Mouse (Mus musculus) stomach, embryonic 14.5 days (tissue): ENCODE data around the gene Yeats4. TPM values are rescaled to one million over a fixed set of nuclear protein-coding genes. Genes with fewer than 3 reads are reported as not detected.

Experiments
- ATAC-seq: fragments of 200-750 bp; cut with Nextera tagmentation; 2 replicates; pipeline ENCODE4 v1.8.0; 2017; ENCODE audit warnings: low read depth, moderate TSS enrichment; ENCODE audit not compliant: insufficient number of reproducible peaks, insufficient read depth, low FRiP score
- H3K27ac ChIP-seq: fragments of 300-500 bp; sonication (generic); 2 replicates; pipeline ENCODE4 v1.5.1; 2014; ENCODE audit warnings: mild to moderate bottlenecking, low read length, moderate library complexity, mixed read lengths
- H3K27me3 ChIP-seq: fragments of 300-500 bp; sonication (generic); 2 replicates; pipeline ENCODE4 v1.6.1; 2014; ENCODE audit warnings: low read length, control low read depth, mixed read lengths; ENCODE audit not compliant: control insufficient read depth, insufficient read depth
- H3K36me3 ChIP-seq: fragments of 300-500 bp; sonication (generic); 2 replicates; pipeline ENCODE4 v1.6.1; 2014; ENCODE audit warnings: mild to moderate bottlenecking, control low read depth, low read length, moderate library complexity, mixed read lengths; ENCODE audit not compliant: control insufficient read depth, insufficient read depth
- H3K4me1 ChIP-seq: fragments of 300-500 bp; sonication (generic); 2 replicates; pipeline ENCODE4 v1.6.1; 2014; ENCODE audit warnings: low read length, control low read depth, mixed read lengths; ENCODE audit not compliant: control insufficient read depth, insufficient read depth
- H3K4me2 ChIP-seq: fragments of 300-500 bp; sonication (generic); replicated peaks from 2 replicates; pipeline ENCODE4 v1.6.1; 2014; ENCODE audit warnings: low read depth, low read length, control low read depth
- H3K4me3 ChIP-seq: fragments of 300-500 bp; sonication (generic); 2 replicates; pipeline ENCODE4 v1.5.1; 2014; ENCODE audit warnings: low read depth, low read length, control low read depth
- H3K9ac ChIP-seq: fragments of 300-500 bp; sonication (generic); replicated peaks from 2 replicates; pipeline ENCODE4 v1.6.1; 2014; ENCODE audit warnings: low read depth, mild to moderate bottlenecking, control low read depth, low read length, moderate library complexity, mixed read lengths
- H3K9me3 ChIP-seq: fragments of 300-500 bp; sonication (generic); 2 replicates; pipeline ENCODE4 v1.6.1; 2016; ENCODE audit warnings: low read depth, low read length, control low read depth; ENCODE audit not compliant: control insufficient read depth
- WGBS: fragments of 180-500 bp; shearing (Covaris S2); extraction: QIAGEN DNeasy Blood & Tissue Kit; methylation state at CpG from one replicate; pipeline ENCODE4 v1.1.7; 2014; 5-methylcytosine and 5-hydroxymethylcytosine counted together
- polyA plus RNA-seq: library from polyadenylated mRNA; unstranded; fragments of >200 nt; fragmentation: Nextera tagmentation; extraction: Ambion mirVana; gene quantifications from 2 replicates; pipeline ENCODE4 v1.2.1, GENCODE M21; 2014

Gene Yeats4
- polyA plus RNA-seq, 1 experiment from 2014 or later: 81.6 TPM

- no peak for ATAC-seq
- Histone ChIP-seq H3K4me2 (peak overlapping the region; percentile 56), H3K4me3 (peak overlapping the region; percentile 77; the same call in 1 of the 2 replicates), H3K27me3 (no peaks in the 10 kb centered on the region), H3K9me3 (no peaks in the 10 kb centered on the region), H3K4me1 (peaks cover 10% of the 10 kb centered on the region; the same call in 1 of the 2 replicates), H3K36me3 (peaks cover 23% of the 10 kb centered on the region), H3K27ac (no peak overlapping the region), H3K9ac (no peak overlapping the region)
- WGBS: 53% methylated on average over 8 of the region's 8 CpGs
Measured at GRCm38 (mm10) chr10:117225094-117225493, 787 bp upstream of the Yeats4 start.

GRCm38 (mm10) chr10:117223758-117224101, 577 bp downstream of the Yeats4 start:
- H3K4me3 ChIP-seq: peak overlapping the region; percentile 77
- 1% methylated on average over 9 of the region's 9 CpGs for WGBS
- H3K9ac ChIP-seq: peak overlapping the region; percentile 81
- no peak overlapping the region for H3K27ac ChIP-seq
- peaks cover 10% of the 10 kb centered on the region; the same call in 1 of the 2 replicates for H3K4me1 ChIP-seq
- peaks cover 30% of the 10 kb centered on the region for H3K36me3 ChIP-seq
- peak; percentile 33; the same call in 1 of the 2 replicates for ATAC-seq
- peak overlapping the region; percentile 63 for H3K4me2 ChIP-seq
- no peaks in the 10 kb centered on the region for H3K27me3 ChIP-seq
- no peaks in the 10 kb centered on the region for H3K9me3 ChIP-seq

- 64% methylated on average over 3 of the region's 3 CpGs for whole genome bisulfite sequencing
- 0 out of 2 replicates have a peak overlapping the region, but pooled peaks have one; percentile 77 for H3K4me3 ChIP-seq
Measured at GRCm38 (mm10) chr10:117222821-117223220, 1.5 kb downstream of the Yeats4 start.

GRCm38 (mm10) chr10:117218351-117218750, 6.0 kb downstream of the Yeats4 start:
- no peaks in the 10 kb centered on the region for H3K9me3 ChIP-seq
- peaks cover 7% of the 10 kb centered on the region; the same call in 1 of the 2 replicates for H3K4me1 ChIP-seq
- 96% methylated on average over 8 of the region's 8 CpGs for WGBS
- ATAC-seq: no peak
- no peak overlapping the region for H3K9ac ChIP-seq
- no peaks in the 10 kb centered on the region for H3K27me3 ChIP-seq
- H3K27ac ChIP-seq: no peak overlapping the region
- H3K4me2 ChIP-seq: no peak overlapping the region
- peaks cover 73% of the 10 kb centered on the region for H3K36me3 ChIP-seq
- H3K4me3 ChIP-seq: no peak overlapping the region

More at GRCm38 (mm10) chr10:117222821-117223220, 1.5 kb downstream of the Yeats4 start:
- no peak for ATAC-seq
- Histone ChIP-seq H3K9ac (no peak overlapping the region; the same call in 1 of the 2 replicates), H3K9me3 (no peaks in the 10 kb centered on the region), H3K4me2 (peak overlapping the region; percentile 63), H3K4me1 (peaks cover 10% of the 10 kb centered on the region; the same call in 1 of the 2 replicates), H3K36me3 (peaks cover 39% of the 10 kb centered on the region), H3K27me3 (no peaks in the 10 kb centered on the region), H3K27ac (no peak overlapping the region)

GRCm38 (mm10) chr10:117217246-117217840, 7.0 kb downstream of the Yeats4 start:
- Histone ChIP-seq H3K9ac (no peak overlapping the region), H3K4me2 (no peak overlapping the region), H3K27me3 (no peaks in the 10 kb centered on the region), H3K9me3 (no peaks in the 10 kb centered on the region), H3K36me3 (peaks cover 73% of the 10 kb centered on the region), H3K4me3 (no peak overlapping the region), H3K4me1 (no peaks in the 10 kb centered on the region), H3K27ac (no peak overlapping the region)
- 81% methylated on average over 20 of the region's 20 CpGs for WGBS
- no peak for ATAC-seq

GRCm38 (mm10) chr10:117216793-117217192, 7.5 kb downstream of the Yeats4 start:
- H3K4me3 ChIP-seq: no peak overlapping the region
- ATAC-seq: no peak
- H3K27me3 ChIP-seq: no peaks in the 10 kb centered on the region
- no peaks in the 10 kb centered on the region for H3K4me1 ChIP-seq
- H3K27ac ChIP-seq: no peak overlapping the region
- H3K4me2 ChIP-seq: no peak overlapping the region
- no peak overlapping the region for H3K9ac ChIP-seq
- WGBS: 69% methylated on average over 5 of the region's 5 CpGs
- peaks cover 67% of the 10 kb centered on the region for H3K36me3 ChIP-seq
- H3K9me3 ChIP-seq: no peaks in the 10 kb centered on the region

- no peak for ATAC-seq
- Histone ChIP-seq H3K4me2 (no peak overlapping the region), H3K27me3 (no peaks in the 10 kb centered on the region), H3K27ac (no peak overlapping the region), H3K36me3 (peaks cover 61% of the 10 kb centered on the region), H3K9ac (no peak overlapping the region), H3K4me3 (no peak overlapping the region), H3K4me1 (no peaks in the 10 kb centered on the region), H3K9me3 (no peaks in the 10 kb centered on the region)
- 94% methylated on average over 9 of the region's 9 CpGs for WGBS
Measured at GRCm38 (mm10) chr10:117216132-117216495, 8.2 kb downstream of the Yeats4 start.

GRCm38 (mm10) chr10:117215409-117216131, 8.7 kb downstream of the Yeats4 start:
- no peak overlapping the region for H3K9ac ChIP-seq
- no peak for ATAC-seq
- no peaks in the 10 kb centered on the region for H3K27me3 ChIP-seq
- WGBS: 86% methylated on average over 25 of the region's 25 CpGs
- no peak overlapping the region for H3K4me2 ChIP-seq
- H3K9me3 ChIP-seq: no peaks in the 10 kb centered on the region
- H3K4me3 ChIP-seq: no peak overlapping the region
- no peak overlapping the region for H3K27ac ChIP-seq
- no peaks in the 10 kb centered on the region for H3K4me1 ChIP-seq
- peaks cover 56% of the 10 kb centered on the region for H3K36me3 ChIP-seq
